Mouse (Mus musculus) heart, embryonic 16.5 days (tissue): ENCODE measurements at regions not wholly inside any gene's neighbourhood (a gene's known extent, or its start where the extent isn't known, plus 50 kb on each side); places are given as distances from the start of the nearest gene placed in this dataset.

Source experiments
- ATAC-seq: fragments of 200-750 bp; cut with Nextera tagmentation; replicated peaks from 2 replicates; pipeline ENCODE4 v1.8.0; 2017; ENCODE audit warnings: moderate number of reproducible peaks; ENCODE audit not compliant: insufficient read depth, low FRiP score; ENCODE audit errors: extremely low read depth
- H3K27ac ChIP-seq: fragments of 300-500 bp; sonication (generic); 2 replicates; pipeline ENCODE4 v1.5.1; 2014; ENCODE audit warnings: mild to moderate bottlenecking, low read length, control low read depth, moderate library complexity
- H3K27me3 ChIP-seq: fragments of 300-500 bp; sonication (generic); 2 replicates; pipeline ENCODE4 v1.6.1; 2014; ENCODE audit warnings: low read length, mixed read lengths; ENCODE audit not compliant: control insufficient read depth, insufficient read depth
- H3K36me3 ChIP-seq: fragments of 300-500 bp; sonication (generic); 2 replicates; pipeline ENCODE4 v1.6.1; 2014; ENCODE audit not compliant: control insufficient read depth, insufficient read depth
- H3K4me1 ChIP-seq: fragments of 300-500 bp; sonication (generic); 2 replicates; pipeline ENCODE4 v1.6.1; 2014; ENCODE audit warnings: low read length, mixed read lengths; ENCODE audit not compliant: control insufficient read depth, insufficient read depth
- H3K4me2 ChIP-seq: fragments of 300-500 bp; sonication (generic); 2 replicates; pipeline ENCODE4 v1.6.1; 2014; ENCODE audit warnings: low read depth, mild to moderate bottlenecking, control low read depth, low read length
- H3K4me3 ChIP-seq: fragments of 300-500 bp; sonication (generic); 2 replicates; pipeline ENCODE4 v1.5.1; 2014; ENCODE audit warnings: mild to moderate bottlenecking, control low read depth, low read length
- H3K9ac ChIP-seq: fragments of 300-500 bp; sonication (generic); 2 replicates; pipeline ENCODE4 v1.6.1; 2014; ENCODE audit warnings: low read length, control low read depth
- H3K9me3 ChIP-seq: fragments of 300-500 bp; sonication (generic); replicated peaks from 2 replicates; pipeline ENCODE4 v1.6.1; 2016; ENCODE audit warnings: low read length; ENCODE audit not compliant: control insufficient read depth
- WGBS: fragments of 180-500 bp; shearing (Covaris S2); extraction: QIAGEN DNeasy Blood & Tissue Kit; methylation state at CpG from one replicate; pipeline ENCODE4 v1.1.7; 2014; 5-methylcytosine and 5-hydroxymethylcytosine counted together

DNA sequence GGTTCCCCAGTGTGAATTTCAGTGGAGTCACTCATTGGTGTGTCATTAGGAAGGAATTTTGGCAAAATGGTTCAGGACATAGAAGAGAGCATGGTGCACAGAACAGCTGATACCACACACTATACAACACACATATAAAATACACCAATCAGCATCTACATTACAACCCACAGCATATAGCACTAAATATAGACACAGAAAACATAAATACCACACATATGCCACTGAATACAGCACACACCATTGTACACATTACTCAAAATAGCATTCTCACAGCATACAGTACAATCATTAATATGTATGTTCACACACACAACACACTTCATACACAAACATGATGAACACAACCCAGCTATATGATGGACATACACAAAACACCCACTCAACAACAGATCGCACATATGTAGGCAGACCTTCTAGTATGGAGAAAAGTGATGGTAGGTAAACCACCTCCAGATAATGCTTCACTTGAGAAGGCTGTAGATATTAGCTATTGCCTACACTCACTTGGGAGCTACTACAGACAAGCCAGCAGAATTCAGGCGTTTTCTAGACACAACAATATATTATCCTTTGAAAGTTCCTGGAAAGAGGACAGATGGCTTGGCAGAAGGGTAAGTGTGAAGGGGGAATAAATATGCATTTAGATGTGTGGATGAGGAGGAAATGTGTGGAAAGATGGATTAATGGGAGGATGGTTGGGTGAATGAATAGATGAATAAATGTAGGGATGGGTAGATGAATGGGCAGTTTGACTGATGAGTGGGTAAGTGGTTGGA lies 71.6 kb upstream of the Zmat1 start:
- Histone ChIP-seq H3K36me3 (no peaks in the 10 kb centered on the region), H3K4me2 (no peak overlapping the region), H3K27ac (no peak overlapping the region), H3K4me1 (no peaks in the 10 kb centered on the region; the same call in 1 of the 2 replicates), H3K9me3 (no peaks in the 10 kb centered on the region), H3K27me3 (no peaks in the 10 kb centered on the region), H3K4me3 (no peak overlapping the region), H3K9ac (no peak overlapping the region)
- no peak for ATAC-seq
- 85% methylated on average over 2 of the region's 2 CpGs for WGBS

DNA sequence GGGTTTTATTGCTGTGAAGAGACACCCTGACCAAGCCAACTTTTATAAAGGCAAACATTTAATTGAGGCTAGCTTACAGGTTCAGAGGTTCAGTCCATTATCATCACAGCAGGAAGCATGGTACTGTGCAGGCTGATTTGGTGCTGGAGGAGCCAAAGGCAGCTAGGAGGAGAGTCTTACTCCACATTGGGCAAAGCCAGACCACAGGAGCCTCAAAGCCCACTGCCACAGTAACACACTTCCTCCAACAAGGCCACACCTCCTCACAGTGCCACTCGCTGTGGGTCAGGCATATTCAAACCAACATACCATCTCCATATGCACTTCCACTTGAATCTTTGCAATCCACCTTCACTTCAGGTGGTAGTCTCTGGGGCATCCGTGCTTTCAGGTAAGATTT lies 70.4 kb upstream of the Zmat1 start:
- H3K27me3 ChIP-seq, result no peaks in the 10 kb centered on the region
- no peaks in the 10 kb centered on the region for H3K36me3 ChIP-seq
- WGBS, result 55% methylated on average over 2 of the region's 2 CpGs
- no peak overlapping the region for H3K9ac ChIP-seq
- no peak overlapping the region for H3K4me2 ChIP-seq
- ATAC-seq, result no peak
- no peaks in the 10 kb centered on the region for H3K9me3 ChIP-seq
- H3K27ac ChIP-seq, result no peak overlapping the region
- H3K4me1 ChIP-seq, result no peaks in the 10 kb centered on the region; the same call in 1 of the 2 replicates
- H3K4me3 ChIP-seq, result no peak overlapping the region

DNA sequence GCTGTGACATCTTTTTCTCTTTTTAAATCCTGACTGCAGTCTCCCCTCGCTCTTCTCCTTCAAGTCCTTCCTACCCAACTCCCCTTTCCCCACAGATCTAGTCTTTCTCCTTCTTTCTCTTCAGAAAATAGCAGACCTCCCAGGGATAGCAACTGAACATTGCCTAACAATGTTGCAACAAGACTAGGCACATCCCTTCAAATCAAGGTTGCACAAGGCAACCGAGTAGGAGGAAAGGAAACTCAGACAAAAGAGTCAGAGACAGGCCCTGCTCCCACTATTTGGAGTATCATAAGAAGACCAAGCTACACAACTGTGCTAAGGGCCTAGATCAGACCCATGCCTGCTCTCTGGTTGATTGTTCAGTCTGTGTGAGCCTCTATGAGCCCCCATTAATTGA lies 66.9 kb upstream of the Zmat1 start:
- Histone ChIP-seq H3K27me3 (no peaks in the 10 kb centered on the region), H3K4me3 (no peak overlapping the region), H3K4me2 (no peak overlapping the region), H3K9ac (no peak overlapping the region), H3K36me3 (no peaks in the 10 kb centered on the region), H3K4me1 (no peaks in the 10 kb centered on the region; the same call in 1 of the 2 replicates), H3K9me3 (no peaks in the 10 kb centered on the region), H3K27ac (no peak overlapping the region)
- WGBS, result 67% methylated on average over 2 of the region's 2 CpGs
- no peak for ATAC-seq

DNA sequence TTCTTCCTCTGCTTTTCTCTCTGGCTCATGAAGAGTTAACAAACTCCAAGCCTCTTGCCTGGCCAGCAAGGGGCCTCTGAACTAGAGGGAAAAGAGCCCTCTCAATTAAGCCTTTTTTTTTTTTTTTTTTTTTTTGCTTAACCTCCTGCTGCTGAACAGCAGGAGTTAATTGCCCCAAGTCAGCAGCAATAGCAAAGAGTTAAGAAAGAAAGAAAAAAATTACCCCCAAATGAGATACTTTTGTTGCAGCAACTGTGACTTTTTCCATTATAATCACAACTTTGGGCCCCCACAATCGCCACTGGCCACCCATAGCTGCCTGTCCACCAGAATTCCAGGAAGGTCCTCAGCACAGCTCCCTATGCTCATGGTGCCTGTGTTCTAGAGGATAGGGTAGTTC lies 60.4 kb upstream of the Zmat1 start:
- WGBS, result 26% methylated on average over 1 of the region's 1 CpGs
- Histone ChIP-seq H3K9ac (no peak overlapping the region), H3K4me2 (no peak overlapping the region), H3K27me3 (no peaks in the 10 kb centered on the region), H3K4me3 (no peak overlapping the region), H3K9me3 (no peaks in the 10 kb centered on the region), H3K4me1 (0 out of 2 replicates have a peak, but pooled peaks cover 1% of the 10 kb centered on the region), H3K27ac (no peak overlapping the region), H3K36me3 (no peaks in the 10 kb centered on the region)
- no peak for ATAC-seq

DNA sequence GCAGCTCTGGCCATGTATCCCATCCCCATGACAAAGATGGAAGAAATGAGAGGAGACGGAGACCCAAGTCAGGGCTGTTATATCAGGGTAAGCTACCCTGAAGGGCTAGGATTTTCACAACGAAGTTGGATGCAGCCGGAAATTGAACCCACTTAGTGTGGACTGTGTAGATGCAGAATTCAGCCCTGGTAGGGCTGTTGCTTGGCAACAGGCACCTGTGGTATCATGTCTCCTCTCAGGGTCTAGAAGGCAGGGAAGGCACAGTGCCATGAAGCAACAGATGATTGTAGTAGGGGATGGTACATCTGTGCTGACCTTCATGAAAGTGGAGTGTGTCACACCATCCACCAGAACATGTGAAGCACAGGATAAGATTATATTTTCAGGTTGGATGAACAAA lies 51.2 kb upstream of the Zmat1 start:
- WGBS, result 82% methylated on average over 3 of the region's 3 CpGs
- Histone ChIP-seq H3K4me2 (no peak overlapping the region), H3K27ac (no peak overlapping the region), H3K4me1 (peaks cover 4% of the 10 kb centered on the region; the same call in 1 of the 2 replicates), H3K36me3 (no peaks in the 10 kb centered on the region), H3K27me3 (no peaks in the 10 kb centered on the region), H3K4me3 (no peak overlapping the region), H3K9ac (no peak overlapping the region), H3K9me3 (no peaks in the 10 kb centered on the region)
- no peak for ATAC-seq

DNA sequence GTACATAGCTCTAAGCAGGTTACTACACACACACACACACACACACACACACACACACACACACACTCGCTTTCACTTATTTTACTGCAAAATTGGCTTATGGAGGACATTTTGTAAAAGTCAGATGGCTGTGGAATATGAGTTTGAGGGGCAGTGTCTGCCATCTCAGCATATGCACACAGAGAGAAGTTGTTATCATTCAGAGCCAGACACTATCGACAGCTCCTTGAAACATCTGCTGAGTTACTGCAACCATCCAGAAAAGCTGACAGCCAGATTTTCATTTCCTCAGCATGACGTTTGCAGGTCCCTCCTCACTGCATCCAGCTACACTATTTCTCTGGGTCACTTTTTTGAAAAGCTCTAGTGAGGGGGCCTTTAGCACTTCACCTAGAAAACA lies 49.9 kb upstream of the Zmat1 start:
- ATAC-seq, result no peak
- Histone ChIP-seq H3K36me3 (no peaks in the 10 kb centered on the region), H3K4me1 (no peaks in the 10 kb centered on the region), H3K27me3 (no peaks in the 10 kb centered on the region), H3K9me3 (no peaks in the 10 kb centered on the region), H3K4me2 (no peak overlapping the region), H3K27ac (no peak overlapping the region), H3K9ac (no peak overlapping the region), H3K4me3 (no peak overlapping the region)
- 47% methylated on average over 3 of the region's 3 CpGs for WGBS
